Mouse (Mus musculus) right cerebral cortex, postnatal 14 days (tissue): ENCODE data around the gene Zfp658.

Experiments
- DNase-seq: peaks from one replicate; pipeline ENCODE4 v3.0.0; 2022

Zfp658 gene

GRCm38 (mm10) chr7:43584790-43585189, 22.7 kb downstream of the Zfp658 start:
- no peak for DNase-seq

GRCm38 (mm10) chr7:43601884-43602283, 39.8 kb downstream of the Zfp658 start:
- no peak for DNase-seq

GRCm38 (mm10) chr7:43606896-43607742, 45.1 kb downstream of the Zfp658 start, which contains the start of gene Zfp819:
Gene Zfp819 (plus strand): TSS chr7:43607169.
- peak; percentile 77 for DNase-seq

GRCm38 (mm10) chr7:43607743-43608287, 45.8 kb downstream of the Zfp658 start:
- no peak for DNase-seq

- no peak for DNase-seq
Measured at GRCm38 (mm10) chr7:43608316-43608824, 46.3 kb downstream of the Zfp658 start.

- no peak for DNase-seq
Measured at GRCm38 (mm10) chr7:43613816-43614551, 51.9 kb downstream of the Zfp658 start.

- DNase-seq: no peak
Measured at GRCm38 (mm10) chr7:43622927-43623326, 60.9 kb downstream of the Zfp658 start.

- DNase-seq: no peak
Measured at GRCm38 (mm10) chr7:43623819-43624218, 61.8 kb downstream of the Zfp658 start.
